Mouse (Mus musculus) ES-E14 (cell line): ENCODE results near the gene Hdac4.

Experiments used
- CHD2 ChIP-seq: IDR thresholded peaks from 2 replicates; pipeline ENCODE4 v1.6.1; 2014; ENCODE audit warnings: mild to moderate bottlenecking, low read depth, low read length, inconsistent platforms
- HCFC1 ChIP-seq: IDR thresholded peaks from 2 replicates; pipeline ENCODE4 v1.6.1; 2012; ENCODE audit warnings: low read length, inconsistent platforms, borderline replicate concordance; ENCODE audit not compliant: insufficient read depth
- MAFK ChIP-seq: IDR thresholded peaks from 2 replicates; pipeline ENCODE4 v1.6.1; 2014; ENCODE audit warnings: mild to moderate bottlenecking, low read depth, low read length, inconsistent platforms; ENCODE audit not compliant: insufficient read depth
- ZC3H11A ChIP-seq: IDR thresholded peaks from 2 replicates; pipeline ENCODE4 v1.6.1; 2012; ENCODE audit warnings: low read depth, mild to moderate bottlenecking, inconsistent platforms, low read length, borderline replicate concordance
- ZNF384 ChIP-seq: IDR thresholded peaks from 2 replicates; pipeline ENCODE4 v1.6.1; 2012; ENCODE audit warnings: low read depth, low read length, inconsistent platforms

- TF ChIP-seq HCFC1 = no peak
- TF ChIP-seq MAFK = no peak
- no peak for TF ChIP-seq ZNF384
- no peak for TF ChIP-seq ZC3H11A
- no peak for TF ChIP-seq CHD2
These were observed 31.6 kb downstream of the Hdac4 start for GRCm38 (mm10) chr1:92163932-92164331.
